Mouse (Mus musculus) megakaryocyte progenitor cell, adult 5-6 weeks (primary cell): ENCODE measurements around the gene Efemp1. TPM values are rescaled to one million over a fixed set of nuclear protein-coding genes. Genes with fewer than 3 reads are reported as not detected.

Source experiments
- ATAC-seq: replicated peaks from 2 replicates; pipeline ENCODE4 v1.8.0; 2016; ENCODE audit warnings: mild to moderate bottlenecking, moderate TSS enrichment, inconsistent platforms; ENCODE audit not compliant: poor library complexity
- total RNA-seq, 2 experiments: library from RNA; stranded (forward) in 1 of 2; stranded (reverse) in 1 of 2; fragments of 157-497, 149-512 nt in 1 of 2; fragments of 200-1000 nt in 1 of 2; gene quantifications; 2 replicates each; pipeline versions ENCODE4 v1.2.3 to v1.2.4; 2015 to 2017

Efemp1 gene
- total RNA-seq (2015): not detected in 2 replicates
- total RNA-seq (2017): not detected in 2 replicates

DNA sequence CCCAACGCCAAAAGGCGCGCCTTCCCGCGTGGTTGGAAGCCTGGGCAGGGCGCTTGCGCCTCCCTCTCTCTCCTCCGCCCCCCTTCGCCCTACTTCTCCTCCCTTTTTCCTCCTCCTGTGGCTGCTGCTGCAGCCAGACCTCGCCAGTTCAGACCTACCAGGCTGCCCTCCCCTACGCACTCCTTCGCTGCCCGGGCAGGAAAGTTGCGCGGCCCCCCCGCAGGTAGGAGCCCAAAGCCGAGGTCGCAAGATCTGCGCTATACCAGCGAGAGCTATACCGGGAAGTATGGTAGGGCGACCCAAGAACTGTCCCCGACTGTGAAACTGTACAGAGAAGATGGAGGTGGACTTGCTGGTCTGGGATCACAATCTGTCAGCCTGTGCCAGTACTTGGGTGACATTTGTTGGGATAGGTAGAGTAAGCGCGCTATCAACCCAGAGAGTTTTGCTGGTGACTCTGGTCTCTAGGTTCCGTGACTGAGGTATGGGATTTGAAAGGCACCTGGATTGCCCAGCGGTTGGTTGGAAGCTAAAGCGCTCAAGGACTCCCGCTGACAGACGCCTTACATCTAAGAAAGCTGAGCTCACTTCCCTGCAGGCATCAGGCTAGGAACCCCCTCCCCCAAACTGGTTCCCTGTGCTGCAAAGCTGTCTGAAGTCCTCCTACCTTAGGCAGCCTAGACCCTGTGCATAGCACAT lies at the start of gene Efemp1:
TSS of gene Efemp1 (plus strand) at position 103 of the 699 bp plus-strand sequence.
- 0 out of 2 replicates have a peak, but pooled peaks have one; percentile 17 for ATAC-seq

DNA sequence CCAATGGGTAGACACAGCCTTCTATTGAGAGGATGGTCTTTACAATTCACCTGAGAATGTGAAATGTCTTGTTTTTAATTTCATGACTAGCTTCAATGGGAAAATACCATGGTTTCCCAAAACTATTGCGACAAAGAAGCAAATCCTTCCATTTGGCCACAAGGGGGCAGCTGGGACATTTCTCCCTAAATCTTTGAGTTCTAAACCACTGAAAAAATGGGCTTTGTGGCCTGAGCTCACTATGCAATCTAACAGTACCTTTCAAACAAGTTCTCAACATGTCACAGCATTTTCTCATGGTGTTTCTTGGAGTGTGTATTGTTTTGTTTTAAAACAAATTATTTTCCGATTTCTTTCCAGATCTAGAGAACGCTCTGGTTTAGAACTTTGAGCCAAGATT lies 44.3 kb upstream of the Efemp1 start:
- ATAC-seq: peak; percentile 68

DNA sequence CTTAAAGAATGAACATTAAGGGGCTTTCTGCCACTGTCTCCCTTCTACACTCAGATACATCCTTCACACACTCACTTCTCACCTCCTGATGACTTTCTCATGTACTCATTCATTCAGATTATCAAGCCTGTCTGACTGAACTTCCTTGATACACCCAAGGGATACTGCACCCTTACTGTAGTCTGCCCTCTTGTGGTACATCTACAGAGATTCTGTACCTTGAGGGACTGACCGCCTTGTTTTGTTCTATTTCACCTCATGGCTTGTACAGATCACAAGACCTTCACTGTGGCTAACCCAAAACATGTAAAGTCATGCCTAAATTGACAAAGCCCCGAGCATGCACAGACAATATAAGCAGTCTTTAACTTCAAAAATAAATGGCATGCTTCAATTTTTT lies 41.1 kb upstream of the Efemp1 start:
- peak; percentile 69 for ATAC-seq

DNA sequence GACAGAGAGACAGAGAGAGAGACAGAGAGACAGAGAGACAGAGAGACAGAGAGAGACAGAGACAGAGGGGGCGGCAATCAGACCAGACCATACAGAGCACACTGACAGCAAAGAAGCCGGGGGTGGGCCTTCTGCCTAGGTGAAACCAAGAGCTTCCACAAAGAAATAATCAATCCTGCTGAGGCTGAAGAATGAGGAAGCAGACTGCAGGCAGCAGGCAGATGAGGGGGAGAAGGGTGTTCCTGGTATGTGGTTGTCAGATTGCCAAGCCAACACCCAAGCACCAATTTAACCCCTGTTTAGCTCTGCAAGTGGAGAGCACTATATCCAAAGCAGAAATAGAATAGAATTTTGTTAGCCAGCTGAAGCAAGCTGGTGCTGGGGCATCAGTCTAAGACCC lies 40.4 kb upstream of the Efemp1 start:
- peak; percentile 81 for ATAC-seq

DNA sequence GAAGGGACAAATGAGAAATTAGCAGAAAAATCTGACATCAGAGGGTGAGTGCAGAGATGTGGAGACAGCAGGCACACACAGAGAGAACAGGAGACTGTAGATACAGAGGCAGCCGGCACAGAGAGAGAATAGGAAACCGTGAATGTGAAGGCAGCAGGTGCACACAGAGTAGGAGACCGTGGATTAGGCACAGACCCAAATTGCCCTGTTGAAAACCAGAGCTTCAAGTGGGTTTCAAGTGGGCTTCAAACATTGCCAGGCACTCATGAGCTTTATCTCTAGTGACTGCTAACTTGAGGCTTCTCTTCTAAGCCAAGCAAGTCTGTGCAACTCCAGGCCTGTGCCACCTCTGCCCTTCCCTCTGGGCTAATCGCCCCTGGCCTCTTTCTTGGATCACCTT lies 35.6 kb upstream of the Efemp1 start:
- no peak for ATAC-seq

DNA sequence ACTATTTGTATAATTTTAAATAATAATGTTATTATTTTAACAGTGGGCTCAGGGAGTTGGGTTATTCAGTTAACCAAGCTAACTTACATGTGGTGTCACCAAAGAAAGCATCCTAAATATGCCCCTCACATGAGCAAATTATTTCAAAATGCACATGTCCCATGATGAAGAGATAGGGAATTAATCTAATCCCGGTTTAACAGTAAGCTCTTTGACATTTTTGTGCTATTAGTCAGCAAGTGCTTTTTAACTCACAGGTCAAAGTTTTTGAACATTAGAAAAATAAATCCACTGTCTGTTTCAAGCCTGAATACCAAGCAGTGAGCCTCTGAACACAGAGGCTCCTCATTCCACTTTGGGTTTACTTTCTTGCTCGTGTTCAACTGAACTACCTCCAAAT lies 26.1 kb upstream of the Efemp1 start:
- no peak for ATAC-seq

DNA sequence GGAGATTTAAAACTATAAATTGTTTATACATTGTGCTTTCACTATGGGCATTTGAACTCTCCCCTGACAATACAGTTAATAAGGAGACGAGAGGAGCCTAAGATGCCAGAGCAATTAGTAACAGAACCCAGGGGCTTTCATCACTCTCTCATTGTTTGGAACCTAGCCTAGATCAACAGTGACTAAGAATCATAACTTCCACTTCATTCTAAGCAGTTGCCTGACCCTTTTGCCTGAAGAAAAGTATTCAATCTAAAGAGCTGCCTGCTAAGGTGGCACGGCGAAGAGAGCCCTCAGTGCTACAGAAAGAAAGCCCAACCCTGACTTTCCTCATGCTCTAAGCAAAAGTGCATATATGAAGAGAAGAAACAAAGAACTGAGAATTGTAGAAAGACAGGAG lies 19.2 kb upstream of the Efemp1 start:
- no peak for ATAC-seq

DNA sequence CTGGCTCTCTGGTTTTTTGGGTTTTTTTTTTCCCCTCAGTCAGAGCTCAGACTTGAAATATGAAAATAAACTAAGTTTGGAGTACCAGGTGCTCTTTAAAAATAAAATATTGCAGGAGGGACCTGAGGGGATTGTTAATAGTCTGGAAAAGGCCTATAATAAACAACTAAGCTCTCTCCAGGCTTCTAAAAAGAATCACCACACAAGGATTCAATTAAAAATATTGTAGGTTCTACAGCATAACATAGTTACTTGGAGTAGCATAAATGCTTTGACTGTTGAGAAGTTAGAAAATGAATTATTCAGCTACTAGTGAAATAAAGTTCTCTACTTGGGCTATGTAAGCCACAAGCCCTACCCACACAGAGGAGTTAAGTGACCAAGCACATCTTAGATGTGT lies 17.9 kb upstream of the Efemp1 start:
- no peak for ATAC-seq

DNA sequence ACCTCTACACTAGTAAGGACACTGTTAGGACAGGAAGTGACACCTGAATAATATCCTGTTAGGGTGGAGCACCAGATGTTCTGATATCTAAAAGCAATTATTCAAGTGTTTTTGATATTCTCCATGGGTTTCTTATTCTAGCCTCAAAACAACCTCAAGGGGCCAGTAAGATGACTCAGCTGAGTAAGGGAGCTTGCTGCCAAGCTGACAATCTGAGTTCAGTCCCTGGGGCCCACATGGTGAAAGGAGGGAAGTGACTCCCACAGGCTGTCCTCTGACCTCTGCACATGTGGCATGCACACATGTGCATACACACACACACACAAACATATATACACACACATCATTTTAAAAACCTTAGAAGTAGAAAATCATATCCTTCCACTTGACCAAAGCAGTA lies 3.2 kb upstream of the Efemp1 start:
- ATAC-seq: no peak

DNA sequence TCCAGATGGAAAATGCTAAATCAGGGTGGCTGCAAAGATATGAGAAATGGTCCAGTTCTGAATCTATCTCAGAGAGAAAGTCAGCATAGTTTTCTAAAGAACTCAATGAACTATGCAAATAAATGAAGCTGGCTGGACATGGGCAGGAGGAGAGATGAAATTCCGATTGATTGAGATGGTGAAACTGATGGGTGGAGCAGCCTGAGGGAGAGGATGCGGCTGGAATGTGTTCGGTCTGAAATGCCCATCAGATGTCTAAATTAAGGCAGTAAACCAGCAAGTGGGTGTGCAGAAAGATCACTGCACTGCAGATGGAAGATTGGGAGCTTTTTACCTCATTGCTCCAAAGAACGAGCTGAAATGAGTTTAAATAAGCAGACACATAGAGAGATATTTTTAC lies 1.4 kb upstream of the Efemp1 start:
- ATAC-seq: no peak

DNA sequence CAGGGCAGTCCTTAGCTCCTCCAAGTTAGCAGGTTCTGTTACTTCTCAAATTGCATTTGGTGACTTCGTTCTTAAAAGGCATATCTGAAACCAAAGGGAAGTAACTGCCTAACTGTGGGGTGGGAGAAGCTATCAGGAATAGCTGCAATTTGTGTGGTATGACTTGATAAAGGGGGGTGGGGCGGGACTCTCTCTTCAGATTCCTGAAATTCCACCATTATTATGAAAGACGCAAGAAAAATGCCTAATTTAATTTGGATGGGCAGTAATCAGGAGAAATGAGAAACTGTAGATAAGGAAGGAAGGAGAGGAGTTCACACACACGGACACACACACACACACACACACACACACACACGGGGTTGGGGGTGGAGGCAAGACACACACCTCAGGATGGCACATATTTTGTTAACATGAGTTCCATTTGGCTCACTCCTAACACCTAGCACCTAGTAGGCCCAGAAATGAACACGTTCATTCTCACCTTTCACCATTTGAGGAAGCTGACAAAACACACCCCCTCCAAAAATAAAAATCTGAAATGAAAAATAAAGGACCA lies 564 bp upstream of the Efemp1 start:
- ATAC-seq: no peak

DNA sequence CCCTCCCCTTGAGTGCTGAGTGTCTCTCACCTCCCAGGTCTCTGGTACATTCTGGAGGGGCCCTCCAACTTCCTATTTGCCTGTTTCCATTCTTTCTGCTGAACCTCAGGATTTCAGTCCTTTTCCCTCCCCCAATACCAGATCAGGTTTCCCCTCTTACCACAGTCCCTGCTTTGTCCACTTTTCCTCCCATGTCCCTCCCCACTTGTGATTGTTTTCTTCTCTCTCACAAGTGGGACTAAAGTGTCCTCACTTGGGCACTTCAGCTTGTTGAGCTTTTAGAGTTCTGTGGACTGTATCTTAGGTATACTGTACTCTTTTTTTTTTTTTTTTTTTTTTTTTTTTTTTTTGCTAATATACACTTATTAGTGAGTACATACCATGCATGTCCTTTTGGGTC lies 6.1 kb downstream of the Efemp1 start:
- ATAC-seq: no peak

DNA sequence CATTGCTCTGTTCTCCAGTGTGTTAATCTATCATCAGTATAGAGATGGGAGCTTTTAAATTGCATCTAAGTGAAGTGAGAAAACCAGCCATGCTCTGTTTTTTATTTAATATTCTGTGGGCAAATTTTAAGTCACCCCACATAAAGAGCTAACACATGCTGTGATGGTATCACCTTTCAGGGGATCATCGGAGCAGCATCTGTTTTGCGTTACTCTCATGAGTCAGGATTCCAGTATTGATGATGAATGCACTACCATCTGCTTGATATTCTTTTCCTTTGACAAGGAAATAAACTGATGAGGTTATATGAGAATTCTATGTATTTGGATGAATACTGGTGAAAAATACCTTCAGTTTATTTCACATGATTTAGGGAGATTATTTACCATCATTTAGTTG lies 16.1 kb downstream of the Efemp1 start:
- ATAC-seq: no peak

DNA sequence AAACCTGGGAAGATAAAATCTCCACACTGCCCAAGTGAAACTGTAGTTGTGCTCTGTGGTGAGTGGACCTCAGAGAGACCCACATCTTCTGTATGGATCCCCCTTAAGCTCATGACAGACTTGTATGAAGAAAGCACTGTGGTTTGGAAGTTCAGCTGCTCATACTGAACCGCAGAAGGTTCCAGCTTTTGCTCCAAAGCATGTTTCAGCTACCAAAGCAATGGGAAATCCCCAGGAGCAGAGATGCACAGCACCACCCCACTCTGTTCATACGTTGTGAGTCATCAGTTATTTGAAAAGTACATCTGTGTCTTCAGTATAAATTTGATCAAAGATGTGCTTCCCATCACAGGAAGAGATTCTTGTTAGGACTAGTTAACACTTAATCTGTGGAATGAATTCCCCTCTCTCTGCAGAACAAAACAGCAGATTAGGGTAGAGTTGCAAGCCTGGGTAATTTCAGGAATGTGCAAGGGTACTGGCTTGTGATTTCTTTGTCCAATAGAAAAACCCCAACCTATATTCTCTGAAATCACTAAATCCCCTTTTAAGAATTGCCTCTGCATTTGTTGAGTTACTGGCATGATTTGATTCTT lies 28.5 kb downstream of the Efemp1 start:
- no peak for ATAC-seq

DNA sequence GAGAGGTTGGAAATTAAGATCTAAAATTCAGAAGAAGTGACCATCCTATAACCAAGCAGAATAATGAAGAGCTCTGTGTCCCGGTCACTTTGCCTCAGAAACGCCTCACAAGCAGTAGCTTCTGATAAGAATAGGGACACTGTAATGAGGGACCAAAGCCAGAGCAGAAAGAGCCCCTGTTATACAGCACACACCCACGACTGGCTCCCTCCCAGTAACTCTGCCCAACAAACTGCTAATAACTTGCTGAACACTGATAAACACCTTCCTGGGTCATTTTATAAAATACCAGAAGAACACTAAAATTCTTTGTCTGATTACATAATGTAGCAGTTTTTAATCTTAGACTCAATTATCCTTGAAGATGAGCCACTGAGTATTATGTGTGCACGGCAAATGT lies 30.1 kb downstream of the Efemp1 start:
- no peak for ATAC-seq

DNA sequence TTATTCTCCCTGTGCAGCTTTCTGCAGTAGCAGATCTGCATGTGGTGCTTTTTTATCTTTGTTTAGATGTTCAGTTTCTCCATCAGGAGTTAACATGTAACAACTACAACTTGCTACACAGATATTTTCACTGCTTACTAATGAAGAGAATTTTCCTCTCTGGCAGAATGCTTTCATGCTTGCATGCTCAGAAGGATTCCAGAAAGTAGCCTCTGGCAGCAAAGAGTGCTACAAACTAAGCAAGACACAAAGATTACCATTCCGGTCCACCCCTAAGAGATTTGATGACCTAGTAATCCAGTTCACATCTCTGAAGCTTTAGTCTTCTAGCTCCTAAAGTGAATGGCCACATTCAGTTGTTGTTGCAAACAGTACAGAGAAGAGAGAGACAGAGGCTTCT lies 36.5 kb downstream of the Efemp1 start:
- no peak for ATAC-seq

DNA sequence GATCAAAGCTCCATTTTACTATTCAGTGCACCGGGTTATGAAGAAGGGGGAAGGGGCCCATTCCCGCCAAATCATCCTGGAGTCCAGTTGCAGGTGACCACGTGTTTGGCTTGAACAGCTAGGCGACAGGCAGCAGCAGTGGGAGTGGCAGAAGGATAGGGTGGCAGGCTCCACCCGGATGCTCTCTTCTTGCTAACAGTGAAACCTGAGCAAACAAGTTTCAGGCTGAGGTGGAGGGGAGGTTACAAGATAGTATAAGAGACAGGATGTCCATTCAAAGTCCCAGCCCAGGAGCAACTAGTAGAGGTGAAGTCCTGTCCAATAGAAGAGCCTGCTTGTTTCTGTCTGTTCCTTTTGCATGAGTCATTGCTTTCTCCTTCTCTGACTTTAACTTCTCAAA lies 38.5 kb downstream of the Efemp1 start:
- ATAC-seq: no peak

DNA sequence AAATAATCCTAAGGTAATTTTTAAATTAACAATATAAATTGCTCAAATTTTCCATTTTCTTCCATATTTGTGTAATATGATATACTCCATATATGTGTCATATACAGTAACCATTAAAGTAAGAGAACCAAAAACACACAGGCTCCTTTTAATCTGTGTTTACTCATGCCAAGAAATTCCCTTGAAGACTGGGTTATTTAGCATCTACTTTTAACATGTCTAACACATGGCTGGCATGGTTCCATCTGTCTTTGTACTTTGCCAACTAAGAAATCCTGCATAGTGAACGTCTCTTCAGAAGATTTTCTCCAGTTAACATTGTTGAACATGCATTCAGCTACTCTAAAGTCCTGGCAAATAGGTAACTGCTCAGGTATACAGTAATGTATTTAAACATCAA lies 46.4 kb downstream of the Efemp1 start:
- ATAC-seq: no peak

DNA sequence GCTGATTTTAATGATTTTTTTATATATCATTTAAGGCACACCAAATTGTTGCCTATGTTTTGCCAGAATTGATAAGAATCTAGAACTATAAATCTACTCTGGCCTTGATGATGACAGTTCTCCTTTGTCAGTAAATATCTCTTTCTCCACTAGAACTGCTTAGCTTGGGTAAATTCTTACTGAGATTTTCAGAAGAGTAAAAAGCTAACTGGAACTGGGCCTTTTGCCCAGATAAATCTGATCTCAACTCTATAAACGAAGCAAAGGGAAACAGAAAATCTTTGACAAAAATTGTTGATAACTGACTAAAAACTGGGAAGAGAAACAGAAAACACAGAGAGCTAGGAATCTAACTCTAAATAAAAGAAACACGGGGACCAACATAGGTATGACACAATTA lies 51.6 kb downstream of the Efemp1 start:
- no peak for ATAC-seq

DNA sequence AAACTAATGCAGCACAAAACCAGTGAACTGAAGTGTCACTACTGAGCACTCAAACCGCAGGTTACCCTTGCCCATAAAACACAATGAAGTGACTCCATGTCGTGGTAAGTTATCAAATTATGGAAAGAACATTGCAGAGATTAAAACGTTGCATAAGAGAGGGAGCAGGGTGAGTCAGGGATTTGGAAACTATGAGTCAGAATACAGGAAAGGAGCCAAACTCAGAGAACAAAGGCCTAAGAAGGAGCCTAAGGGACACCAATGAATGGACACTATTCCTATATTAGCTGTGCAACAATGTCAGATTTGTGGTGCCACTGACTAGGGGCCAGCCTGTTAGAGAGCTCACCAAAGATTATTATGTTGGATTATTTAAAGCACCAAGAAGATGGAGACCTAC lies 53.3 kb downstream of the Efemp1 start:
- ATAC-seq: no peak

DNA sequence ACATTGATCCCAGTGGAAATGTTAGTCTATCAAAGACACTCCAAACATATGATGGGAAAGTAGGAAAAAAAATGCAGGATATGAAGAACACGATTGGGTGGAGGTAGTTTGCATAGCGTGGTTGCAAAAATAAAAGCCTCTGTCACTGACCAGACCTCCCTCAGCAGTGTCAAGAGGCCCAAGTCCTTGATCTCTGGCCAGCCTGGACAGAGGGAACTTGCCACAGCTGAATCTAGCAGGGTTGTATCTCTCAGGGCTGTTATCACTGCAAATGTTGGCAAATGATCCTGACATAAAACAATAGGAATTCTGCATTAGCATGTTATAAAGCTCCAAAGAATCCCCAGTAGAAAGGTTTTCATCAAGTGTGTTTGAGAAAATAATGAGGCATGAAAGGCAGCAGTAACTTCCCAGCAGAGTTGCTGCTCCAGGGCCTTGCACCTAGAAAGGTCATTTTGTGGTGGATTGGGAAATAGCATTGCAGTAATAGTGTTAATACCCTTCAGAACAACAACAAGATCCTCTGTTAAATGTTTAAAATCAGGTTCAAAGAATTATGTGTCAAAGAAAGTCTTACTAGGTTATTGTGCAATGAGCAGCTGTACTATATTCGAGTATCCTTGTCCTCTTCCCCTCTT lies 56.0 kb downstream of the Efemp1 start:
- no peak for ATAC-seq

DNA sequence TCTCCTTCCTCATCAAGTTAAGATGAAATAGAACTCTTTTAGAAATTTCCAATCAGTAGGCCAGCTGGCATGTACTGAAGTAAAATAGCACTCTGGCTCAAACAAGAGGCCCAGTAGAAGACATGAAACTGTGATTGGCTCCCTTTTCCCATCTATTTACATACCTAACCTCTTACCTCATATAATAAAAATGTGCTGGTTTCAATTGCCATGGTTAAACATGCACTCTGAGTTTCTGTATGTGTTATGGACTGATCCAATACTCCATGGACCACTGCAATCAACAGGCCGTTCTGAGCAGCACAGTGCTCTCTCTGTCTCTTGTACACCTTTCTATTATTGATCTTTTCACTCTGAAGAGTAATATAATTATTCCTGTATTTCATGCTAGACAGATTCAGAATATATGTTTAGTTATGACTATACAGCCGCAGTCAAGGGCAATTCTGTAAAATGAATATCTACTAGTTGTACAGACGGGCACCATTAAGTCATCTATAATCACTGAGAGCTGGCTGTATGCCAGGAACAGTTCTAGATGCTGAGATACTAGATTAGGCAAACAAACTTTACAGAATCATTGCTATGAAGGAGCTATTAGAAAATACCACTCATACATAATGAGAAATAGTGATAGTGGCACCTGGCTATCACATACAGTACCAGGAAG lies 59.6 kb downstream of the Efemp1 start:
- ATAC-seq: no peak
